Comparison of ENCODE assay signal across 9 mouse cellular contexts in the genomic region with DNA sequence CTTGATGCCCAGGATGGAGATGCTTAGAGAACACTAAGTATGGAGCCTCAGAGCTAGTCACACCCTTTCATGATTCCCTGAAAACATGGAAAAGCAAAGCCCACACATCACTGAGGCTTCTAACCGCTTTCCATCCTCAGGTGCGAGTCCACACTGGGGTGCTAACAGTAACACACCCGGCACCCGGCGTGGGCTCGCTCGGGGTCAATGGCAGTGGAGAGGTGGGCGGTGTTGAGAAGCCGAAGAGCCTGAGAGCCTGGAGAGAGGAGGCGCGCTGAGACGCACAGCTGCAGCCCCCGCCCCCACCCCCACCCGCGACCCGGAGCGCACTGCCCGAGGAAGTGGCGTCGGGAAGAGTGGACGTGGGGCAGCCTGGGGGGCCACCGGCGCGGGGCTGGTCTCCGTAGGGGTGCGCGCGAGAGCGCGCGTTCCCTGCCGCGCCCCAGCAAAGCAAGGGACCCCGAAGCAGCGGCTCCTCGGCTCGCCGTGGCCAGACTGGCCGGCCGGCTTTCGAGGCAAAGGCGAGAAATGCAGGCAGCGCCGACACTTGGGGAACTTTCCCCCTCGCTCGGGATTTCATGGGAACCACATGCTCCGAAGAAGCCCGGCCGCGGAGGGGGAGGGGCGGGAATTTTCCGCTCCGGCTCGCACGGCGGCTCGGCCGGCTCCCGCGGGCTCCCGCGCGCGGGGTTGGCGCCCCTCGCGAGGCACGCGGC.
DNase-seq lines count a peak whose midpoint lies in the region; ATAC-seq and TF ChIP-seq lines count a peak whose summit lies in the region.
"Had no signal": no experiment of that assay in that cellular context is flagged by ENCODE, and none has a peak within 500 bp of the region (broad histone marks: within the 10 kb centered on the region; RNA-seq: fewer than 3 reads in every experiment).

No protein-coding gene starts in this region.

- H3K4me2 ChIP-seq in kidney, embryonic 16.5 days (replicated peaks; ENCODE audit: low read depth, low read length), result peak overlapping the region; percentile 99

- no peak for TF ChIP-seq POLR2A in cortical plate, adult 2 months (IDR thresholded peaks at IDR 0.05; ENCODE audit: extremely low read depth, insufficient read depth, low read length)

- peaks cover 2% of the 10 kb centered on the region; the same call in 1 of the 2 replicates for H3K4me1 ChIP-seq in cortical plate, adult 2 months (ENCODE audit: control insufficient read depth, insufficient read depth, low read length)
- peaks cover 11% of the 10 kb centered on the region for H3K4me1 ChIP-seq in kidney, embryonic 16.5 days (ENCODE audit: insufficient read depth, low read length)

- TF ChIP-seq CTCF in cortical plate, adult 2 months (IDR thresholded peaks at IDR 0.05; ENCODE audit: extremely low read depth, insufficient read depth, low read length), result no peak

- ATAC-seq in kidney, embryonic 16.5 days (ENCODE audit: low FRiP score, low TSS enrichment), result peak; percentile 13; the same call in 1 of the 2 replicates

- H3K9me3 ChIP-seq in kidney, embryonic 16.5 days (ENCODE audit: low read length), result no peaks in the 10 kb centered on the region

- peak; percentile 56 to 59 for DNase-seq in right cerebral cortex, adult 2 months (ENCODE audit: low spot score in 2 of 2)
- no peak for DNase-seq in right cerebral cortex, postnatal 25 days
- peak; percentile 55 to 65 for DNase-seq in gastrocnemius, postnatal 4 days (ENCODE audit: low spot score in 2 of 2)
- peak; percentile 39 to 47 for DNase-seq in lung, adult 18-20 months
- DNase-seq in retina, embryonic 14.5 days (ENCODE audit: low spot score), result peak; percentile 72
- no peak for DNase-seq in spleen, postnatal 10 days (ENCODE audit: low spot score in 2 of 2)

- H3K27me3 ChIP-seq in kidney, embryonic 16.5 days (ENCODE audit: insufficient read depth, low read length), result peaks cover 48% of the 10 kb centered on the region

- H3K36me3 ChIP-seq in kidney, embryonic 16.5 days (ENCODE audit: insufficient read depth, low read length), result no peaks in the 10 kb centered on the region

- H3K9ac ChIP-seq in kidney, embryonic 16.5 days (replicated peaks; ENCODE audit: low read length), result peak overlapping the region; percentile 73

- H3K27ac ChIP-seq in cortical plate, adult 2 months (ENCODE audit: insufficient read depth, low read length), result peak overlapping the region; percentile 94
- H3K27ac ChIP-seq in kidney, embryonic 16.5 days (ENCODE audit: low read length), result peak overlapping the region; percentile 32; the same call in 1 of the 2 replicates
- H3K27ac ChIP-seq: macrophage had no signal

- peak overlapping the region; percentile 73 for H3K4me3 ChIP-seq in cortical plate, adult 2 months (ENCODE audit: insufficient read depth, low read length)
- peak overlapping the region; percentile 64 for H3K4me3 ChIP-seq in kidney, embryonic 16.5 days (ENCODE audit: low read length)

- under 1% methylated on average over 60 of the region's 69 CpGs for WGBS in kidney, embryonic 16.5 days

Comparison
In these comparisons a context has a peak if more than half of its experiments do, and no peak if none do; other contexts are left out.
1. DNase-seq: peak in right cerebral cortex, adult 2 months (2 of 2), gastrocnemius, postnatal 4 days (2 of 2), lung, adult 18-20 months (2 of 2) and retina, embryonic 14.5 days (single experiment); none in right cerebral cortex, postnatal 25 days (single experiment) and spleen, postnatal 10 days (0 of 2).